Mouse (Mus musculus) right cerebral cortex, adult 18-20 months (tissue): ENCODE results near the gene Kcnh3.

ENCODE experiments used
- DNase-seq: peaks from one replicate; pipeline ENCODE4 v3.0.0; 2022; ENCODE audit warnings: mixed read lengths

Gene Kcnh3

DNA sequence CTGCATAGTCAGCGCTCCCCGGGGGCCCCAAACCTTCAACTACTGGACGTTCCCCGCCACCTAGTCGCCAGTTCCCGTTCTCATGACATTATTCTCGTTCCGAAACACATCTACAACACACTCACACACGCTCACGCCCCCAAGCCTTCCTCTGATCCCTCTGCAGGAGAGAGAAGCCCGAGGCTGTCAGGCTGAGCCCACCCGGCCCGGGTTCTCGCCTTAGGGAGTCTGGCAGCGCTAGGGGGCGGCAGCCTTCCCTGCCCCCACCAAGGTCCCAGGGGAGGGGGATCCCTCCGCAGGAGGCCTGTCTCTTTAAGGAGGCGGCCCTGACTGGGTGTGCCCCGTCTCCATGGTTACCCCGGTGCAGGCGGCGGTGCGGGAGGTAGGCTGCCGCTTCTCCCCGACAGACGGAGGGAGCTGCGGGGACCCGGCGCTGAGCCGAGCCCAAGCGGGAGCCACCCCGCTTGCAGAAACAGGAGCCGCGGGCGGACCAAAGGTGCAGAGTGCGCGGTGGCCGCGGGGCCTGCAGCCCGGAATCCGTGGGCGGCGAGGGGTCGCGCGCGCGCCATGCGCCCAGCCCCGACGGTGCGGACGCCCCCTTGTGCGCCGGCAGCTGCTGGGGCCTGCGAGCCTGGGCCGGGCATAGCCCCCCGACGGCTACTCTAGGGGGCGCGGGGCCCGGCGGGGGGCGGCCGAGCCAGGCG is at the start of gene Kcnh3:
Gene Kcnh3 (plus strand): TSS at position 654 of the 704 bp plus-strand sequence.
- peak; percentile 86 for DNase-seq

- DNase-seq = no peak
Measured at GRCm38 (mm10) chr15:99179639-99180038, 45.0 kb upstream of the Kcnh3 start.

DNA sequence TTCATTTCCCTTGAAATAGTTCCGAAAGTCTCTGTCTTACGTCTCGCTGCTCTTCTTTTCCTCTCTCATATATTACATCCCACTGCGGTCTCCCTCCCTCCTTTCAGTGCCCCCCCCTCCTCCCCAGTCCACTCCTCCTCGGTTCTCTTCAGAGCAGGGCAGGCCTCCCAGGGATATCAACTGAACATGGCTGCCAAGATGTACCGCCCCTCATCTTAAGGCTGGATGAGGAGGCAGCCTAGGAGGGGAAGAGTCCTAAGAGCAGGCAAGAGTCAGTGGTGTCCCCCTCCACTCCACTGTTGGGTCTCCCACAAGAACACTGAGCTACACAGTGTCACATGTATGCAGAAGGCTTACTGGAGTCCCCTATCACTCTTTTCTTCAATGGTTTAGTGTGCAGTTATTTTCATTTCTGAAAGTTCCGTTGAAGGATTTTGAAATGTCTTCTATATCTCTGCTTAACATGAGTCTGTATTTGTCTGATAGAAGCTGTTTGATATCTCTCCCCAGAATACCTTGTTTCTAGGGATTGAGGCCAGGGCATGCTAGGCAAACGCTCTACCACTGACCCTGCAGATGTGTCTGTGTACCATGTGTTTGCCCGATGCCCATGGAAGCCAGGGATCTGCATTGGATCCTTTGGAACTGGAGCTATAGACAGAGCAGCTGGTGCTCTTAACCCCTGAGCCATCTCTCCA is 40.3 kb upstream of the Kcnh3 start:
- DNase-seq = no peak

DNA sequence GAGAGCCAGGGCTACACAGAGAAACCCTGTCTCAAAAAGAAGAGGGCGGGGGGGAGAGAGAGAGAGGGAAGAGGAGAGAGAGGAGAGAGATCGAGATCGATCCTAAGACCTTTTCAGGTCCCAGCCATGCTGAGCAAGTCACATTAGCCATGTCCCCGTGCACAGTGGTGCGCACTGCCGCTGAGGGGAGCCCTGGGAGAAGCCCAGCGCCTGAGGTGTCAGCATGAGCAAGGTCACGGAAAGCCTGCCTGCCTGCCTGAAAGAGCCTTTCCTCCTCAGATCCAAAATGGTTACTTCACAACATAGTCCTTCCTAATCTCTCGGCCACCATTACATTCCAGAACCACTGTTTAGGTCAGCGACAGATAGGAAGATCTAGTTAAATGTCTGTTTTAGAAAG is 30.3 kb upstream of the Kcnh3 start:
- no peak for DNase-seq

DNA sequence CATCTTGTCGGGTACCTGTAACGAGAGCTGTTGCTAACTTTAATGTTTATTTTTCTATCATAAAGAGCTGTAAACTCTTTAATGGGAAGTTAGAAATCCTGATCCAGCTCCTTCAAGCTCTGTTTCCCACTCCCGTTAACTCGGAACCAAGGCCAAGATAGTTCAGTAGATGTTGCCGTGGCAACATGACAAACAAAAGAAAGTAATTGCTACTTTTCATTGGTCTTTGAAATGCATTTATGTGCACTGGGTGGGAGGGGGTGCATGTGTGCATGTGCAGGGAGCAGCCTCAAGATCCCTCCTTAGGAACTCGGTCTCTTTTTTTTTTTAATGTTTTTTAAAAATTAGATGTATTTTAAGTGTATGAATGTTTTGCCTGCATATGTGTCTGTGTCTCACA is 29.6 kb upstream of the Kcnh3 start:
- DNase-seq = no peak

GRCm38 (mm10) chr15:99198761-99199160 is 25.9 kb upstream of the Kcnh3 start:
- no peak for DNase-seq

DNA sequence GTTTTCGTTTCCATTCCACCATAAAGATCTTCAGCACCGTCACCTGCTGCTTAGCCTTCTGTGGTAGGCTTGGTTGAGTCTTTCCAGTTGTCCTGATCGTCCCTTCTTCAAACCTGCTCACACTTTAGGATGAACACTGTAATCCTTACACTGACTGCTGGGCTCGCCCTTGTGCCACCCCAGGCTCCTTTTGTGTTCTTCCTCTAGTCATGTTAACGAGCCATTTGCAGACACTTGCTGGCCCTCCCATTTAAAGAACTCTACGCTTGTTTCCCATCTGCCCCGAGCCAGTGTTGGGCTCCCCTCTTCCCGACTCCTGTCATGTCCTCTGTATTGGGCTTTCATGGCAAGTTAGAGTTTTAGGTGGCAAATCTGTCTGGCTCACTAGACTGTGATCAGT is 18.7 kb upstream of the Kcnh3 start:
- no peak for DNase-seq

DNA sequence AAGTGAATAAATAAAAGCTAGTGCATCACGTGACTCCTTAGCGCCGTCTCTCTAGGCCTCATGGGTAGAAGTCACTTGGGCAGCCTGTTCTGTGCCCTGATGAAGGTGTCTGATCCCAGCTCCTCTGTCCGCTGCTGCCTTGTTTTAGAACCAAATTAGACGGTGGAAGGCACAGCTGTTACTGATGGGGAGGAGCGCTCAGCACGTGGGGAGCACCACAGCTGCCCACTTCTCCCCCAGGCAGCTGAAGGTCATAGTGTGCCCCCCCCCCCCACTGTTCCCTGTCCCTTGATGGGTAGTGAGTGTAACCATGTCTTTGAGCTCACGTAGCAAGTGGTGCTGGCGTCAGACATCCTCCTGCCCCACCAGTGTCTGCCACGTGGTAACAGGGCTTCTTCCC is 11.5 kb upstream of the Kcnh3 start:
- no peak for DNase-seq

DNA sequence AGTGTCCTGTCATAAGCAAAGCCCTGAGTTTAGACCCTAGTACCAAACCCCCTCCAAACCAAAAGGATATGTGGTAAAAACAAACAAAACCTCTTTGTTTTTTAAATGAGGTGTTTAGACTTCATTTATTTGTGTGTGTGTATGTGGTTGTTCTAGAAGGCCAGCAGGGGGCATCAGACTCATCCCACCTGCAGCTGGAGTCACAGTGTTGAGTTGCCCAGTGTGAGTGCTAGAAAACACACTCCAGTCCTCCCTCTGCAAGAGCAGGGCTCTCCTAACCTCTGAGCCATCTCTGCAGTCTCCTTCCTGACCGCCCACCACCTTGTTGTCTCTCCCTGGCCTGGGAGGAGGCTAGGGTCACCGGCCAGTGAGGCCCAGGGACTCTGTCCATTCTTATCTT is 9.7 kb upstream of the Kcnh3 start:
- DNase-seq = no peak

DNA sequence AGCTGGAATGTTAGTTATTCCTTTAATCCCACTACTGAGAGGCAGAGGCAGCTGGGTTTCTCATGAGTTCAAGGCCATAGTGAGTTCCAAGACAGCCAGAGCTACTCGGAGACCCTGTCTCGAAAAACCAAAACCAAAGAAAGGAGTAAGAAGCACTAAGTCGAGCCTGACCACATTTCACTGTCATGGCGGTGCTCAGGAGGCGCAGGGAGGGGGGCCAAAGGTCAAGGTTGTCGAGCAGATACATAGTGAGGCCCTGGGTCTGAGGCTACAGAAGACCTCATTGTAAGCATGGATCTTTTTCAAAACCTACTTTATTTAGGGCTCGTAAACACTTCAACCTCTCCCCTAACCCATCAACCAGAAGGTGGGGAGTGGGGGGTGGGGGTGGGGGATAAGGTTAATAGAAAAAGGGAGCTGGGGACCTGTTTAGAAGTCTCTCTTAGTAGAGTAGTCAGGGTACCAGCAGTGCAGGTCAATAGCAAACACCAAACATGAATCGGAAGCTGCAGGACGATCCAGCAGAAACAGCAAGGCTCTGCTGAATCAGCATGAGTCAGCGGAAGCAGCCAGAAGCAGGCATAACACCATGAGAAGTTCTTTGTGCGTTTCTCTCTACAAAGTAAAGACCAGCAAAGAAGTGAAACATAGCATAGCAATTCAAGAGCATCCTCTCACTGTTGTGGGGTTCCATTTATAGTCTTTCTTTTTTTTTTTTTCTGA is 8.8 kb upstream of the Kcnh3 start:
- no peak for DNase-seq

- no peak for DNase-seq
Measured at GRCm38 (mm10) chr15:99217630-99218029, 7.0 kb upstream of the Kcnh3 start.

DNA sequence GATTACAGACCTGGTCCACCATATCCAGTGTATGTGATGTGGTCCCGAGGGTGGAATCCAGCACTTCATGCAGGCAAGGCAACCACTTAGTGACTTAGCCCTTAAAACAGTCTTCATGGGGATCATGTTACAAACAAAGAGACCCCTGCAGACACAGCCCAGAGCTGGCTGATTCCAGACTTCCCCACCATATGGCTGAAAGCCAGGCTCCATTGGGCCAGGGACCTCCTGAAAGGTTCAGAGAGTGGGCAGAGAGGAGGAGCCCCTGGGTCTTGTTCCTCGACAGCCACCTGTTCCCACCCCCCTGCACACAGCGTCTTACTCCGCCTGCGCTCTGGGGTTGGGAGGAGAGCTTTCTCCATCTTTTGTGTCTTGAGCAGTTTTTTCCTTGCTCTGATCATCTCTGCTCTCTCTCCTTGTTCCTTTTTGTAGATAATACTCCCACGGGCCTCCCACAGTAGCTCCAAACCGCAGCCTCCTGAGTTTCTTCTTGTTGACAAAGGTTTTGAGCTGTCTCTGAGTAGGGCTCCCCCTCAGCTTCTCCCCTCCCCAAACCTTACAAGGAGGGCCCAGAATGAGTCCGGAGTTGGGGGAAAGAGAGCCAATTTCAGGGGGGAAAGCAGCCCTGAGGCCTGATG is 3.2 kb upstream of the Kcnh3 start:
- peak; percentile 61 for DNase-seq

GRCm38 (mm10) chr15:99222794-99223584 is 1.7 kb upstream of the Kcnh3 start:
- no peak for DNase-seq

- peak; percentile 89 for DNase-seq
Measured at GRCm38 (mm10) chr15:99223585-99224207, 965 bp upstream of the Kcnh3 start.

GRCm38 (mm10) chr15:99225081-99225810 is 585 bp downstream of the Kcnh3 start:
- DNase-seq = peak; percentile 68

- no peak for DNase-seq
Measured at GRCm38 (mm10) chr15:99226090-99226489, 1.4 kb downstream of the Kcnh3 start.

DNA sequence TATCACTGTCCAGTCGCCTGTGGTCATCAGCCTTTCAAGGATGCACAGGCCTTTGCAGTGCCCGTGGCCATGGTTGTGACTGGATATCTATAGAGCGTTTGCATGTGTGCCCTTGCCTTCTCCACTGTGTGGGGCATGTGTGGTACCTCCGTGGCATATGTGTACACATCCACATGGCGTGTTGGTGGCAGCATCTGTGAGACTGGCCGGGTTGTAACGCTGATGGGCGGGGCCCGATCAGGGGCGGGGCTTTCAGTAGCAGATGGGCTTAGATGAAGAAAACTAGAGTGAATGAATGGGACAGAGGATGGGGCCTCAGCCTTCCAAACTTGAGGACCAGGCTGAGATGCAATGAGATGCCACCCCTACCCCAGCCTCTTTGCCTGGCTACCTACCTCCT is 7.3 kb downstream of the Kcnh3 start:
- no peak for DNase-seq

DNA sequence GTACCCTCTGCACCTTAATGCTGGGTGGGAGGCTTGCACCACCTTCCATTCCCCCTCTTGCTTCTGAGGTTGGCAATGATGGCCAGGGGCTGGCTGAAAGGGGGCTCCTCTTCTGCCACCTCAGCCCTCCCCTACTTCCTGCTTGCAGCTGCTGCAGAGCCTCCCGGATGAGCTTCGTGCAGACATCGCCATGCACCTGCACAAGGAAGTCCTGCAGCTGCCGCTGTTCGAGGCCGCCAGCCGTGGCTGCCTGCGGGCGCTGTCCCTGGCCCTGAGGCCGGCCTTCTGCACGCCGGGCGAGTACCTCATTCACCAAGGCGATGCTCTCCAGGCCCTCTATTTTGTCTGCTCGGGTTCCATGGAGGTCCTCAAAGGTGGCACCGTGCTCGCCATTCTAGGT is 9.1 kb downstream of the Kcnh3 start:
- no peak for DNase-seq

- DNase-seq = no peak
Measured at GRCm38 (mm10) chr15:99234326-99235010, 9.8 kb downstream of the Kcnh3 start.

DNA sequence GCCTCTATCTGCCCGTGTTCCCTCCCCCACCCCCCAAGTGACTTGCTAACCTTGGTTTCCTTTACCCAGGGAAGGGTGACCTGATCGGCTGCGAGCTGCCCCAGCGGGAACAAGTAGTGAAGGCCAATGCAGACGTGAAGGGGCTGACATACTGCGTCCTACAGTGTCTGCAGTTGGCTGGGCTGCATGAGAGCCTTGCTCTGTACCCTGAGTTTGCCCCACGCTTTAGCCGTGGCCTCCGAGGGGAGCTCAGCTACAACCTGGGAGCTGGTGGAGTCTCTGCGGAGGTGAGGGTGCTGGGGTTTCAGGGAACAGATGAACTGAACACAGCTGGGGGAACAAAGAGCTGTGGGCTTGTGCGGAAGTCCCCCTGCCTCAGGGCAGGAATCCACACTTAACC is 13.3 kb downstream of the Kcnh3 start:
- DNase-seq = no peak

- no peak for DNase-seq
Measured at GRCm38 (mm10) chr15:99240129-99240528, 15.5 kb downstream of the Kcnh3 start.
